Mouse (Mus musculus): Measurements from ENCODE around the gene Gcn1l1.

DNA sequence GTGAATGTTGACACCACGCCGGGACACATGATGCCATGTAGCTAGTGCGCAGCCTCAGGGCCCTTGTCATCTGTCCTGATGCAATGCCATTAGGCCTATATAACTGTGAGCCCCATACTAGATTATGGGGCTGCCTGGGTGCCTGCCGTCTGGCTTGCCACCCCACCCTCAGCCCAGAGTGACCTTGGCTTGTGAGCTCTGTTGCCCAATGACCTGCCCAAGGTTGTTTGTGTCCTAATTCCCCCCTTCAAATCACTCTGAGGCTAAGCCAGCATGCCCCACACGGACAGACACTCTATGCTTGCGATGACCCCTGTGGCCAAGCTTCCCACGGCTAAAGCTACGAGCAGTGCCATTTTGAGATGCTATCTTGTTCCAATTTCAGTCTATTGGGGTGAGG is 84.6 kb downstream of the Gcn1l1 start:
- TF ChIP-seq EP300 (IDR thresholded peaks at IDR 0.05; ENCODE audit: low read depth in 1 of 2, low read length in 2 of 2) (no peak), CTCF (IDR thresholded peaks at IDR 0.05 in 2 of 3, conservative IDR thresholded peaks at IDR 0.05 in 1 of 3; ENCODE audit: control insufficient read depth in 1 of 3, insufficient read depth in 1 of 3, low read depth in 2 of 3, low read length in 3 of 3, poor library complexity in 1 of 3, severe bottlenecking in 1 of 3) (no peak), BHLHE40 (IDR thresholded peaks at IDR 0.05; ENCODE audit: borderline replicate concordance, low read depth, low read length) (no peak), TAL1 (IDR thresholded peaks at IDR 0.05; ENCODE audit: low read length) (no peak), ELF1 (IDR thresholded peaks at IDR 0.05; ENCODE audit: low read depth, low read length) (no peak), POLR2A (IDR thresholded peaks at IDR 0.05; ENCODE audit: control insufficient read depth in 1 of 2, insufficient read depth in 1 of 2, low read depth in 1 of 2, low read length in 2 of 2, poor library complexity in 1 of 2) (no peak), MYB (IDR thresholded peaks at IDR 0.05; ENCODE audit: low read depth, low read length) (no peak), ZC3H11A (IDR thresholded peaks at IDR 0.05; ENCODE audit: low read depth, low read length) (no peak), TCF12 (IDR thresholded peaks at IDR 0.05; ENCODE audit: low read depth, low read length) (no peak), USF2 (IDR thresholded peaks at IDR 0.05; ENCODE audit: borderline replicate concordance in 1 of 2, insufficient read depth in 1 of 2, low read depth in 1 of 2, low read length in 2 of 2) (no peak), MAFK (IDR thresholded peaks at IDR 0.05; ENCODE audit: borderline replicate concordance, low read depth, low read length) (no peak), NRF1 (IDR thresholded peaks at IDR 0.05; ENCODE audit: insufficient read depth, low read depth, low read length, poor library complexity, severe bottlenecking) (no peak), MAZ (IDR thresholded peaks at IDR 0.05; ENCODE audit: low read depth, low read length) (no peak)
